Mouse (Mus musculus) thymus, adult 2 months (tissue): ENCODE measurements at regions not wholly inside any gene's neighbourhood (a gene's known extent, or its start where the extent isn't known, plus 50 kb on each side); places are given as distances from the start of the nearest gene placed in this dataset.

ENCODE experiments used
- DNase-seq: peaks from one replicate; pipeline ENCODE4 v3.0.0; 2021
- H3K27ac ChIP-seq: fragments of 200-500 bp; 2 replicates; pipeline ENCODE4 v1.5.1; 2012; ENCODE audit warnings: low read length, control low read depth; ENCODE audit not compliant: control insufficient read depth, insufficient read depth
- H3K27me3 ChIP-seq: fragments of 200-500 bp; 2 replicates; pipeline ENCODE4 v1.6.1; 2012; ENCODE audit warnings: mild to moderate bottlenecking, low read length, moderate library complexity, mixed read lengths; ENCODE audit not compliant: control insufficient read depth, insufficient read depth
- H3K36me3 ChIP-seq: fragments of 200-500 bp; 2 replicates; pipeline ENCODE4 v1.6.1; 2012; ENCODE audit warnings: mild to moderate bottlenecking, low read length, moderate library complexity; ENCODE audit not compliant: control insufficient read depth, insufficient read depth
- H3K4me1 ChIP-seq: fragments of 200-500 bp; replicated peaks from 2 replicates; pipeline ENCODE4 v1.6.1; 2012; ENCODE audit warnings: low read length; ENCODE audit not compliant: control insufficient read depth, insufficient read depth
- H3K4me3 ChIP-seq: fragments of 200-500 bp; 2 replicates; pipeline ENCODE4 v1.5.1; 2012; ENCODE audit warnings: mild to moderate bottlenecking, low read length, control low read depth, moderate library complexity; ENCODE audit not compliant: control insufficient read depth, insufficient read depth
- CTCF ChIP-seq: fragments of 200-500 bp; IDR thresholded peaks from 2 replicates; pipeline ENCODE4 v1.5.1; 2012; ENCODE audit warnings: mild to moderate bottlenecking, control low read depth, low read length, moderate library complexity, borderline replicate concordance; ENCODE audit not compliant: control insufficient read depth, poor library complexity, insufficient read depth; ENCODE audit errors: extremely low read depth
- POLR2A ChIP-seq: fragments of 200-500 bp; IDR thresholded peaks from 2 replicates; pipeline ENCODE4 v1.6.1; 2012; ENCODE audit warnings: mild to moderate bottlenecking, low read length, control low read depth, moderate library complexity; ENCODE audit not compliant: control insufficient read depth, poor library complexity, insufficient read depth; ENCODE audit errors: extremely low read depth
- WGBS: fragments of 180-500 bp; shearing (Covaris S2); methylation state at CpG from one replicate; pipeline ENCODE4 v1.1.7; 2018; 5-methylcytosine and 5-hydroxymethylcytosine counted together

DNA sequence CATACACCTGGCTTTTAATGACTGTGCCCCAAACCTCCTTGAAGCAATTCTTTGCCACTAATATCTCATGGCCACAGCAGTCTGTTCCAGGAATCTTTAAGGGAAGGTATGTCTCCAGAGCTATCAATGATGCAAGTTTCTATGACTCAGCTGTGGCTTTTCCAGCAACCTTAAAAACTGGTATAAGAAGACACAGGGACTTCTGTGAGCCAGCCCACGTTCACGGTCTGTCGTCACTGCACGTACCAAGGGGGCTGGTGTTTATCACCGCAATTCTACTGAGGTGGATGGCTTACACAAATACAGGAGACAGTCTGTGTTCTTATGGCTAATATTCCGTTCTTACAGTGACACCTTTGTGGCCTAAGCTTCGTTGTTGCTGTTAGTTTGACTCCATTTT, 234.9 kb downstream of the Etnk1 start:
- Histone ChIP-seq H3K27ac (no peak overlapping the region), H3K4me1 (0 out of 2 replicates have a peak, but pooled peaks cover 2% of the 10 kb centered on the region), H3K4me3 (no peak overlapping the region), H3K36me3 (no peaks in the 10 kb centered on the region), H3K27me3 (no peaks in the 10 kb centered on the region)
- WGBS: 92% methylated on average over 7 of the region's 7 CpGs
- TF ChIP-seq POLR2A: no peak
- TF ChIP-seq CTCF: no peak
- DNase-seq: no peak

DNA sequence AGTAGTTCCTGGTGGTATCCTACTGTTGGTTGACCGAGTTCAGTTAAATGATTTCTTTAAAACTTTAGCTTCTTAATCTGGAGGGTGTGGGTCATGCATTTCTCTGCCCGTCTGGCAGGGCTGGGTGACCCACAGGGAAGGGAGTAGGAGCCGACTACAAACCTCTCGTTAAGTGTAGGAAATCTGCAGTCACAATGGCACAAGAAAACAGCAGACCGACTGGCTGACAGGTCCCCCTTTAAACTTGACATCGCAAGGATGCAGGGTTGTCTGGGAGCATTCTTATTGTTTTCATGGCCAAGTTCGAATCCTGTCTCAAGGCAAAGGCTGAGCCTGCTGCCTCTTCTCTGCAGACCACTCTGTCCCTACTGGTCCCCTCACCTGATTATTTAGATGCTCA, 235.7 kb downstream of the Etnk1 start:
- Histone ChIP-seq H3K27ac (no peak overlapping the region), H3K36me3 (no peaks in the 10 kb centered on the region), H3K4me3 (no peak overlapping the region), H3K27me3 (no peaks in the 10 kb centered on the region), H3K4me1 (0 out of 2 replicates have a peak, but pooled peaks cover 2% of the 10 kb centered on the region)
- WGBS: 96% methylated on average over 7 of the region's 7 CpGs
- DNase-seq: no peak
- TF ChIP-seq CTCF (no peak), POLR2A (no peak)

DNA sequence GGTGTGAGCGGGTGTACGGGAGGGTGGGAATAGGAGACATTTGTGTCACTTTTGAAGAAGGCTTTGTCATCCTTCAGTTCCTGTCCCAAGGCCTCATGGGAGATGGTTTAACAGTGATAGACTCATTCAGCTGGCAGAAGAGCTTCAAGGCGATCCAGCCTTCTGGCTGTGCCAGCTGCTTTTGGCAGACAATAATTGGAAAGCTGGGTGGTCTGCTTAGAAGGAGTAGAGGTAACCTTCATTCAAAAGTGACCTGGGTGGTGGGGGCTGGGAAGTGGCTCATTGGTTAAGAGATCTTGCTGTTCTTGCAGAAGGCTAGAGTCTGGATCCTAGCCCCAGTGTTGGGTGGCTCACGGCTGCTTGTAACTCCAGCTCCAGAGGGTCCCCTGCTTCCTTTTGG, 237.5 kb downstream of the Etnk1 start:
- H3K27ac ChIP-seq: no peak overlapping the region
- TF ChIP-seq CTCF: no peak
- TF ChIP-seq POLR2A: no peak
- 76% methylated on average over 4 of the region's 4 CpGs for WGBS
- no peak for DNase-seq
- no peaks in the 10 kb centered on the region for H3K27me3 ChIP-seq
- no peak overlapping the region for H3K4me3 ChIP-seq
- no peaks in the 10 kb centered on the region for H3K36me3 ChIP-seq
- H3K4me1 ChIP-seq: 0 out of 2 replicates have a peak, but pooled peaks cover 2% of the 10 kb centered on the region

DNA sequence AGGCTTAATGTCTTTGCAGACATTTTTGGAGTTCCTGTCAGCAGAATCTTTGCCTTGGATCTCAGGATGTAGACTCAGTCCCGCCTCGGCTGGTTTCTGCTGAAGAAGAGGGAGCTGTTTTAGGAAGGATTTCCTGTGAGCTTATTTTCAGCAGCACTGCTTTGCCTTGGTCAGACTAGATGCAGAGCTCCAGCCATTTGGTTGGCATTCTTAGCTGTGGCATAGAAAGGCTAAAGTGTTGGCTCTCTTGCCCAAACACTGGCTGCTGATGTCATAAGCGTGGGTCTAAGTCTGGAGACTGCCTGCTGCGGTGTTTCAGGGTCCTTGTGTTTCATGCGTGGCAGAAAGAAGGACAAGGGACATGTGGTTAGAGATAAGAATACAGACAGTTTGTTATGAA, 245.0 kb downstream of the Etnk1 start:
- no peak overlapping the region for H3K4me3 ChIP-seq
- no peaks in the 10 kb centered on the region for H3K4me1 ChIP-seq
- 62% methylated on average over 5 of the region's 5 CpGs for WGBS
- TF ChIP-seq CTCF (no peak), POLR2A (no peak)
- DNase-seq: no peak
- no peaks in the 10 kb centered on the region for H3K27me3 ChIP-seq
- no peak overlapping the region for H3K27ac ChIP-seq
- H3K36me3 ChIP-seq: no peaks in the 10 kb centered on the region

DNA sequence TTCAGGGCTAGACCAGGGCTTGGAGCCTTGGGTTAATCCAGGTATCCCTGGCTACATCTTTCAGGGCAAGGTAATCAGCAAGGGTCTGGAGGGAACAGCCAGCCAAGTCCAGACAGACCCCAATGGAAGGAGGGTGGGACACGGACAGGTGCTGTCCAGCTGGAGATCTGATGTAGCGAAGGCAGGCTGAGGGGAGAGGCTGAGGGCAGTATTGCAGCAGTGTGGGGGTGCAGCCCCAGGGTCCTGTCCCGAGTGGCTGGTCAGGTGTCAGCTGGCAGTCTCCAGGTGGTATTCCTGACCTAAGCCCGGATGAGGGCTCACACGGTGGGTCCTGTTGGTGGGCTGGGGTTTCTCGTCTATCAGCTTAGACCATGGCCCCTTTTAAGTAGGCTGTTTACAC, 245.7 kb downstream of the Etnk1 start:
- DNase-seq: no peak
- Histone ChIP-seq H3K4me3 (no peak overlapping the region), H3K36me3 (no peaks in the 10 kb centered on the region), H3K27me3 (no peaks in the 10 kb centered on the region), H3K27ac (no peak overlapping the region), H3K4me1 (no peaks in the 10 kb centered on the region)
- WGBS: 92% methylated on average over 6 of the region's 6 CpGs
- TF ChIP-seq CTCF: no peak

DNA sequence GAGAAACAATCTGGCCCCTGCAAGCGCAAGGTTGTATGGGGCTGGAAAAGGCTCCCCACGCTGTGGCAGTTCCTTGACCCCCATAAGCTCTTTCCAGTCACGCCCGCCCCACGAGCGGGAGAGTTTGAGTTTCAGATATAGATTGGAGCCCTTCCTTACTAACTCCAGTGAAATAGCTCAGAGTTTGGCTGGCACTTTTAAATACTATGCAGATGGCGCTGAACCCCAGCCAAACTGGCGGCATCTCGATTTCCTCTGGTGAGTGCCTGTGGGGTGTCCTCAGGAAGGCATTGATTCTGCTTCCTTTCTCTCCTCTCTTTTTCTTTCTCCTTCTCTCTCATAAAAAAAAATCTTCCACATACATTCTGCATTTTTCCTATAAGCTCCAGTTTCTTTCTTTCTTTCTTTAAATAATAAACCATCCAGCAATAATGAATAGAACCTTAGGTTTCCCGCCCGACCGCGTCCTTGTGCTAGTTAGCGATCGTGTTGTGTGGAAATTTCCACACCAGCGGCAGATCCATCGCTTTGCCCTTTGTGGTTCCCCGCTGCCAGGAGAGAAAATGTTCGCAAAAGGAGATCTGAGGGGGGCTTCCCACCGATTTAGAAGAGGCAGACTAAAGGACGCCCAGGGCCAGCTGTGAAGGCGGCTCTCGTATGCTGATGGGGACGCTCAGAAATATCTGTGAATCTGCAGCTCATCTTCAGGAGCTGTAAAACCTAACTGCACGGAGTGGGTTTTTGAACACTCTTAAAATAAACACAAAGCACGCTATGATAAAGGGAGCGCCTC, 247.8 kb downstream of the Etnk1 start:
- no peak for DNase-seq
- no peaks in the 10 kb centered on the region for H3K27me3 ChIP-seq
- H3K4me1 ChIP-seq: no peaks in the 10 kb centered on the region
- no peak overlapping the region for H3K27ac ChIP-seq
- no peak overlapping the region for H3K4me3 ChIP-seq
- TF ChIP-seq CTCF: no peak
- no peak for TF ChIP-seq POLR2A
- no peaks in the 10 kb centered on the region for H3K36me3 ChIP-seq
- WGBS: 95% methylated on average over 27 of the region's 27 CpGs

DNA sequence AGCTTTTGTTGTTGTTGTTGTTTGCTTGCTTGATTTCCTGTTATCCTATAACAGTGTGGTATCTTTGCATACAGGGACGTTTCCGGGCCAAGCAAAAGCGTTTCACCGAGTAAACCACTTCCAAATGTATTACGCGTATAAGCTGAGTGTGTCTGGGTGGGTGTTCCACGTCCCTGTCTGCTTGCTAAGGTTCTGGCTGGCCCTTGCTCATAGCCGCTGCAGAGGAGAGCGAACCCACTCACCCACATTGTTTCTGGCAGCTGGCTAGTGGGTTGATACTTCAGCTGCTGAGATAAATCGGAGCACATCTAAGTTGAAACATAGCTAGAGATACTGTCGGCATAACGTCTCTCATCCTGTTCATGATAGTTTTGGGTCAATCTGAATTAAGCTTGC, 248.4 kb downstream of the Etnk1 start:
- Histone ChIP-seq H3K36me3 (no peaks in the 10 kb centered on the region), H3K4me1 (no peaks in the 10 kb centered on the region), H3K27me3 (no peaks in the 10 kb centered on the region), H3K4me3 (no peak overlapping the region), H3K27ac (no peak overlapping the region)
- WGBS: 97% methylated on average over 12 of the region's 12 CpGs
- no peak for TF ChIP-seq POLR2A
- TF ChIP-seq CTCF: no peak
- DNase-seq: no peak
